Mouse (Mus musculus): ENCODE measurements around the gene Olfr331. TPM values are rescaled to one million over a fixed set of nuclear protein-coding genes. Genes with fewer than 3 reads are reported as not detected.
A peak's percentile ranks its signal among the peaks of the same experiment; 100 is the strongest.
"Not testable (repeated sequence)": the region's sequence is repeated elsewhere in the genome, so short reads cannot be mapped to it uniquely, and the experiment has no call there.

The Olfr331 gene
- not detected in 2 replicates for polyA plus RNA-seq (2012; rRNA removed)

DNA sequence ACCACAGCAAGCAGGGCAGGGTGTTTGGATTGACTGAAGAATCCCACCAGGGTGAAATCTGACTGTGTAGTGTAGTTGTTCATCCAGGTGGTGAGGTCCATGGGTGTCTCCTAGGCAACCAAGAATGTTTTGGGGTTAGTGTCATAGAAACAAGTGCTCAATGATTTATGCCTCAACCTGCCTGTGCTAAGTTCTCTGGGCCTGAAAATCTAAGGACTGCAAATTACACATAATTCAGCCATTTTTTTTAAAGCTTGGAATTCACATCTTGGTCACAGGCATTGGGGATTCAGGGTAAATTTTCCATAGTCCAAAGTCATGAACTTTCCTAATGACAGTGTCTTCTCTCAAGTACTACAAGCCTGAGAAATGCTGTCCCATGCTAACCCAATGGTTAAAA is at the start of gene Olfr331:
Gene Olfr331 (minus strand): TSS at position 101 of the 400 bp plus-strand sequence.
- H3K27me3 ChIP-seq (ENCODE audit: control insufficient read depth, insufficient read depth, low read length); DNase-seq; H3K27ac ChIP-seq (ENCODE audit: control insufficient read depth, insufficient read depth, low read length); H3K4me1 ChIP-seq (replicated peaks; ENCODE audit: control insufficient read depth, insufficient read depth, low read length); H3K36me3 ChIP-seq (ENCODE audit: control insufficient read depth, insufficient read depth, low read length); H3K4me3 ChIP-seq (ENCODE audit: control insufficient read depth, insufficient read depth, low read length): not testable (repeated sequence)

DNA sequence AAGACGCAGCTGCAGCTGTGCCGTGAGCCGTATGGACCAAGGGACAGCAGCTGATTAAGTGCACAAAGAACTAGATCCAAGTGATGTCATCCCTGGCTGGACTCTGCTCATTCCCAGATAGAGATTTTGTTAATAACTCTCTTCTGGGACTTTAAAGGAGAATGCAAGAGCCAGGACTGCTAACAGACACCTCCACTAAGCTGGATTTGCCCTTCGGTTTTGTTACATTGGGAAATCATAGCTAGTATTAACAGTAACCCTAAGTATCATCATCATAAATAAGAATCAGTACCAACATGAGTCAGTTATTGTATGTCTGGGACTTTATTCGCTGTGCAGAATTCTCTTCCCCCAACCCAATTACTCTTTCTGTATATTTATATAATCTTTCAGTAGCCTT is 44.0 kb upstream of the Olfr331 start, which contains the start of gene Olfr329-ps:
Gene Olfr329-ps (minus strand): TSS at position 101 of the 400 bp plus-strand sequence.
- no peak within 1 kb of the TSS for H3K27ac ChIP-seq (ENCODE audit: control insufficient read depth, insufficient read depth, low read length)
- no peaks in the 10 kb centered on the region for H3K36me3 ChIP-seq (ENCODE audit: control insufficient read depth, insufficient read depth, low read length)
- no peak for DNase-seq
- H3K4me3 ChIP-seq (ENCODE audit: control insufficient read depth, insufficient read depth, low read length), result no peak within 1 kb of the TSS
- no peaks in the 10 kb centered on the region for H3K27me3 ChIP-seq (ENCODE audit: control insufficient read depth, insufficient read depth, low read length)
- TF ChIP-seq CTCF (IDR thresholded peaks at IDR 0.05; ENCODE audit: borderline replicate concordance, control insufficient read depth, extremely low read depth, insufficient read depth, low read length, poor library complexity) (no peak), POLR2A (IDR thresholded peaks at IDR 0.05; ENCODE audit: control insufficient read depth, extremely low read depth, insufficient read depth, low read length, poor library complexity) (no peak)
- no peaks in the 10 kb centered on the region for H3K4me1 ChIP-seq (replicated peaks; ENCODE audit: control insufficient read depth, insufficient read depth, low read length)
- WGBS, result 87% methylated on average over 5 of the region's 5 CpGs

DNA sequence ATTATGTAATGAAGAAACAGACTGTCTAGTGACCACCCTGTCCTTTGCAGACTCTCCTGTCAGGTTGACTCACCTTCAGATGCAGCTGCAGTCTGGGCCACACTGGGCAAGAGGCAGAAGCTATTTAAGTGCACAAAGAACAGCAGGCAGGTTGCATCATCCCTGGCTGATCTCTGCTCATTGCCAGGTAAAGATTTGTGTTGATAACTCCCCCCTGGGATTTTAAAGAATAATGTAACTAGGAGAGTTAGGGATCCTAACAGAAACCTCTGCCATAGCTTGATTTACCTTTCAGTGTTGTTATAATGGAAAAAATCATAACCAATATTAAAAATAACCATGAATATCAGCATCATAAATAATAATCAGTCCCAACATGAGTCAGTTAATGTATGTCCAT is 32.4 kb upstream of the Olfr331 start, which contains the start of gene Olfr330:
Gene Olfr330 (minus strand): TSS at position 101 of the 400 bp plus-strand sequence.
- DNase-seq; H3K27ac ChIP-seq (ENCODE audit: control insufficient read depth, insufficient read depth, low read length); H3K4me1 ChIP-seq (replicated peaks; ENCODE audit: control insufficient read depth, insufficient read depth, low read length); H3K36me3 ChIP-seq (ENCODE audit: control insufficient read depth, insufficient read depth, low read length); H3K27me3 ChIP-seq (ENCODE audit: control insufficient read depth, insufficient read depth, low read length); H3K4me3 ChIP-seq (ENCODE audit: control insufficient read depth, insufficient read depth, low read length): not testable (repeated sequence)

DNA sequence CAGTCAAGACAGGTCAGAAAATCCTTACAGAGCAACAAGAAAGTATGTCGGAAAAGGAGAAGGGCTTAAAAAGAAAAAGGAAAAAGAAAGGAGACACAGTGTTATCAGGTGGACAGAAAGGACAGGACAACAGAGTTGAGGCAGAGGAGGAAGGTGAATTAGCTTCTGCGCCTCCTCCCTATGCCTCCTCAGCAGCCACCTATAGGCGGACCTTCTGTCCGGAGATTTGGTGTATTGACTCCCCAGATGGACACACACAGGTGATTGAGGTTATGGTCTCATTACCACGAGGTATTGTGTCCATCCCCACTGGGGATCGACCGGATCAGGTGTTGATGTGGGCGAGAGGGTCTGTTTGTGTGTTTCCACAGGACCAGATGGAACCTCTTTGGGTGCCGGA is 17.4 kb upstream of the Olfr331 start:
- WGBS, result 96% methylated on average over 7 of the region's 9 CpGs
- peak; percentile 20 for DNase-seq
- not testable (repeated sequence) for H3K4me1 ChIP-seq (replicated peaks; ENCODE audit: control insufficient read depth, insufficient read depth, low read length); H3K27me3 ChIP-seq (ENCODE audit: control insufficient read depth, insufficient read depth, low read length); H3K27ac ChIP-seq (ENCODE audit: control insufficient read depth, insufficient read depth, low read length); H3K4me3 ChIP-seq (ENCODE audit: control insufficient read depth, insufficient read depth, low read length); H3K36me3 ChIP-seq (ENCODE audit: control insufficient read depth, insufficient read depth, low read length)

DNA sequence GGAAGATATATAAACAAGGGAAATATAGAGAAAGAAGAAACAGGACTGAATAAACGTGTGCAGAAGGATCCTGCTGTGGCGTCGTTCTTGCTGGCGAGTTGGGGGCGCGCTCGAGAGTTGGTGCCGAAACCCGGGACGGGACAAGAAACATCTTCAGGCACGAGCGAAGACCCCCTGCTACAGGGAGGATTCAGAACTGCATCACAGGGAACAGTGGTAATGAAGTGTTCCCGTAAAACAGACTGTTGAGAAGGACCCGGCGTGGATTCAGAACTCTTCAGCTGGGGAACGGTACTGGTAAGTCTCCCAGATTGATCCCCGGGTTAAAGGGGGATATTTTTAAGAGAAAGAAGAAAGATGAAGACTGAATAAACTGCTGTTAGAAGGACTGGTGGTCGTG is 16.5 kb upstream of the Olfr331 start:
- not testable (repeated sequence) for H3K4me1 ChIP-seq (replicated peaks; ENCODE audit: control insufficient read depth, insufficient read depth, low read length); H3K36me3 ChIP-seq (ENCODE audit: control insufficient read depth, insufficient read depth, low read length); H3K27me3 ChIP-seq (ENCODE audit: control insufficient read depth, insufficient read depth, low read length); H3K4me3 ChIP-seq (ENCODE audit: control insufficient read depth, insufficient read depth, low read length); H3K27ac ChIP-seq (ENCODE audit: control insufficient read depth, insufficient read depth, low read length)
- 96% methylated on average over 18 of the region's 18 CpGs for WGBS
- peak; percentile 68 for DNase-seq

DNA sequence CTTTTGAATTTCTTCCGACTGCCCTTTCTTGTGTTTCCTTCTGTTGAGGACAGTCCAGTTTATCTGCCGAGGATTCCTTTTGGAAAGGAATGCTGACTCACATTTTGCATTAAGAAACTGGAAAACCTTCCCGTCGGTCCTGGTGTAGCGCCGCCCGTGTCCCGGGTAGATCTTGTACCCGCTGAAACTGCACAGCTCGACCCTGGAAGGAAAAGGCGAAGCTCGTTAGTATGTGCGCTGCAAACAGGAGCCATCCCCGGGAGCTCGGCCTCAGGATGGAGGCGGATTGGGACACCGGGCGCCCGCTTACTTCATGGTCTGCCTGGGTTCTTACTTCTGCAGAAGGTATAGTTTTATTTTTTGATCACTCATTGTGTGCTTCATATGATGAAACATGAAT is 6.7 kb upstream of the Olfr331 start:
- not testable (repeated sequence) for DNase-seq; H3K4me1 ChIP-seq (replicated peaks; ENCODE audit: control insufficient read depth, insufficient read depth, low read length); H3K4me3 ChIP-seq (ENCODE audit: control insufficient read depth, insufficient read depth, low read length); H3K36me3 ChIP-seq (ENCODE audit: control insufficient read depth, insufficient read depth, low read length); H3K27me3 ChIP-seq (ENCODE audit: control insufficient read depth, insufficient read depth, low read length); H3K27ac ChIP-seq (ENCODE audit: control insufficient read depth, insufficient read depth, low read length)
- WGBS, result 89% methylated on average over 19 of the region's 19 CpGs

DNA sequence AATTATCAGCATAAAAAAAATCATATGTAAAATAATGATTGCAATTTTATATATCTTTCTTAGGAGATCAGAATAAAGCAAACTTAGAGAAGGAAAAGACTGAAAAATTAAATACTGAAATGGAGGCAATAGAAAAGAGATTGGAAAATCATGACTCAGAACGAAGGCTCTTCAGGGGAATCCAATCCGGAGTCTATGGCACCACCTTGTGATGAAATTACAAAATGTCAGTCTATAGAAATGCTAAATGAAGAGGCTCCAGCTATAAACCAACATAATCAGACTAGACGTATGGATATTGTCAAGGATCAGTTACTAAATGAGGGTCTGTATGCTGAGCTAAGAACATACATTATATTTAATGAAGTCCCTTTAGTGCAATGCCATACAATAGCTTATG is 3.1 kb downstream of the Olfr331 start:
- 62% methylated on average over 3 of the region's 3 CpGs for WGBS
- no peak for DNase-seq

DNA sequence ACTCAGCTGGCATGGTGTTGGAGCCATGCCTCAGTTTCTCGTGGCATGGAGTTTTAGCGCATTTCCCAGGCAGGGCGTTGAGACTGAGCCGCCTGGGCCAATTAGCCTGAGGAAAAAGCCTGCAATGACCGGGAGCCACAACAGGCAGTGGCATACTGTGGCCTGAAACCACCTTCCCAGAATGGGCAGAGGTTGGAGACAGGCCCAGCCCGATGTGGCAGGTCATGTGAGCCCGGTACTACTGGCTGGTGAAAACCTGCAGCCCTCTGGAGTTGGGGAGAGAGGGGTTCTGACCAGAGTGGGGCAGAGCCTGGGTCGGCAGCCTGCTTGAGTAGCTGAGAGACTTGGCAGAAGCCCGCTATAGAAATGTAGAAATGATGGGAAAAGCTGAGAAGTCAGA is 3.6 kb downstream of the Olfr331 start:
- no peaks in the 10 kb centered on the region for H3K36me3 ChIP-seq (ENCODE audit: control insufficient read depth, insufficient read depth, low read length)
- H3K4me3 ChIP-seq (ENCODE audit: control insufficient read depth, insufficient read depth, low read length), result no peak overlapping the region
- no peaks in the 10 kb centered on the region for H3K27me3 ChIP-seq (ENCODE audit: control insufficient read depth, insufficient read depth, low read length)
- no peaks in the 10 kb centered on the region for H3K4me1 ChIP-seq (replicated peaks; ENCODE audit: control insufficient read depth, insufficient read depth, low read length)
- no peak overlapping the region for H3K27ac ChIP-seq (ENCODE audit: control insufficient read depth, insufficient read depth, low read length)
- 87% methylated on average over 9 of the region's 9 CpGs for WGBS
- TF ChIP-seq POLR2A (IDR thresholded peaks at IDR 0.05; ENCODE audit: control insufficient read depth, extremely low read depth, insufficient read depth, low read length, poor library complexity) (no peak), CTCF (IDR thresholded peaks at IDR 0.05; ENCODE audit: borderline replicate concordance, control insufficient read depth, extremely low read depth, insufficient read depth, low read length, poor library complexity) (no peak)
- no peak for DNase-seq

More for the DNA sequence above, 3.1 kb downstream of the Olfr331 start:
- no peak overlapping the region for H3K27ac ChIP-seq (ENCODE audit: control insufficient read depth, insufficient read depth, low read length)
- TF ChIP-seq CTCF (IDR thresholded peaks at IDR 0.05; ENCODE audit: borderline replicate concordance, control insufficient read depth, extremely low read depth, insufficient read depth, low read length, poor library complexity) (no peak), POLR2A (IDR thresholded peaks at IDR 0.05; ENCODE audit: control insufficient read depth, extremely low read depth, insufficient read depth, low read length, poor library complexity) (no peak)
- H3K36me3 ChIP-seq (ENCODE audit: control insufficient read depth, insufficient read depth, low read length), result no peaks in the 10 kb centered on the region
- no peak overlapping the region for H3K4me3 ChIP-seq (ENCODE audit: control insufficient read depth, insufficient read depth, low read length)
- no peaks in the 10 kb centered on the region for H3K4me1 ChIP-seq (replicated peaks; ENCODE audit: control insufficient read depth, insufficient read depth, low read length)
- no peaks in the 10 kb centered on the region for H3K27me3 ChIP-seq (ENCODE audit: control insufficient read depth, insufficient read depth, low read length)
